Mouse (Mus musculus) c-Kit-positive CD71-negative TER-119-negative erythroid progenitor cells, embryonic 14.5 days (primary cell): ENCODE data around the gene Tmem120b.
"Not testable (repeated sequence)": the region's sequence is repeated elsewhere in the genome, so short reads cannot be mapped to it uniquely, and the experiment has no call there.

Source experiments
- DNase-seq: peaks from one replicate; pipeline ENCODE4 v3.0.0-alpha.2; 2013; ENCODE audit warnings: low read depth

The Tmem120b gene

DNA sequence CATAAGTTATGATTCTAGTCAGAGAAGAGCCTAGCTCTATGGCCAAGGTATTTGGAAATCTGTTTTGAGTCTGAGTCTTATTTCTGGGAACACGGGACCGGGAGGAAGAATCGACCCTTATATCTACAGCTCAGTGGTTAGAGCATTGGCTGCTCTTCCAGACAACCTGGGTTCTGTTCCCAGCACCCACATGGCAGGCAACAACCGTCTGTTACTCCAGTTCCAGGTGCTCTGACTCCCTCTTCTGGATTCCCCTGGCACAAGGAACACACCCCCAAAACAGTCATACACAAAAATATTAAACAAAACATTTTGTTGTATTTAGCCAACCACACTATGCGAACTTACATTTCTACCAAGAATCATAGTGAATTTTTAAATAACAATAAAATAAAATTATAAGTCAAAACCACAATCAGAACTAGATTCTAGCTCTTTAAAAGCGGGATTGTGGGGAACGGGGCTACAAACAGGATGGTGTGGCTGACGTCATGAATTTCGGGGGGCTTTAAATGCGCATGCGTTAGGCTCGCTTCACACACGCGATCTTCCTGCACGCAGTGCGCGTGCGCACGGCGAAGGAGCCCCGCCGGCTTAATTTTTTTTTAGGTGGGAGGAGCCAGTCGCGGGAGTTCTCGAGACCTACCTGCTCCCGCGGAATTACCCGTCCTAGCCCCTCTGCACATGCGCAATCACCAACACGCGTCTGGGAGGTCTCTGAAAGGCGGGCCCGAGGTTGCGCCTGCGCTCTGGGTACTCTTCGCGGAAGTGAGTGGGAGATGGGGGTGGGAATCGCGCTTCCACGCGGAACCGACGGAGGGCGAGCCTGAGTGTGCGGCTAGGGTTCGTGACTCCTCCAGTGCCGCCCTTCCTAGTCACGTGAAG lies 10.6 kb upstream of the Tmem120b start:
- DNase-seq: peak; percentile 100

DNA sequence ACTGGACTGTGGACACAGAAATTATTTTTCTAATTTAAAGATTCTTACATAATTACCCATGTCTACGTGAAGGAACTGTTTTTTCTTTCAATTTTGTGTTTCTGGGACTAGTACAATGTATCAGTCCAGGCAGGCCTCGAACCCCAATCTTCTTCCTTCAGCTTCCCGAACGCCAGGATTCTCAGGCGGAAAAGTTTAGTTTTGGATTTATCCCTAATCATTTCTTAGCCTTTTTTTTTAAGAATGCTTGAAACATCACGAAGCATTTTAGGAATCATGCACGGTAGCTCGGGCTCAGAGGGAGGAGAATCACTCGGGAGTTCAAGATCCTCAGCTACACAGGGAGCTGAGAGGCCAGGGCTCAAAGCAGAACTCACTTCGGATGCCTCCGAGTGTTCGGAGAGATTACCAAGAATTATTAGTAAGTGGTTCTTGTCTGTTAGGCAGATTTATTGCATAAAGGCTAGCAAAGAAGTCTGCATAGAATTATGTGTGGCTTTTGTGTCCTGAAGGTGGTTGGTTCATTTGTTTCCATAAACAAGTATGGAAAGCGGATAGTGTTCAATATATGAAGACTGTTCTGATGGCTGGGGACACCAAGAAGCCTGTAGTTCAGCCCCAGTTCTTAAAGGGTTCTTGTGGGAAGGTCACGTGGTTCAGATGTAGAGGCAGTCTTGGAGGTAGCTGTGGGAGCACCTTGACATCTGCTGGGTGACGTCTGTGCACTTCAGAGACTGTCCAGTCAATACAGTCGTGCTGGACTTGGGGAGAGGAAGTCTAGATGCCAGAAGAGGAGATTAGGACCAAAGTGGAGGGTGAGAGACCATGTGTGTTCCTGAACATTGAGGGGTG lies 9.7 kb upstream of the Tmem120b start:
- DNase-seq: no peak

DNA sequence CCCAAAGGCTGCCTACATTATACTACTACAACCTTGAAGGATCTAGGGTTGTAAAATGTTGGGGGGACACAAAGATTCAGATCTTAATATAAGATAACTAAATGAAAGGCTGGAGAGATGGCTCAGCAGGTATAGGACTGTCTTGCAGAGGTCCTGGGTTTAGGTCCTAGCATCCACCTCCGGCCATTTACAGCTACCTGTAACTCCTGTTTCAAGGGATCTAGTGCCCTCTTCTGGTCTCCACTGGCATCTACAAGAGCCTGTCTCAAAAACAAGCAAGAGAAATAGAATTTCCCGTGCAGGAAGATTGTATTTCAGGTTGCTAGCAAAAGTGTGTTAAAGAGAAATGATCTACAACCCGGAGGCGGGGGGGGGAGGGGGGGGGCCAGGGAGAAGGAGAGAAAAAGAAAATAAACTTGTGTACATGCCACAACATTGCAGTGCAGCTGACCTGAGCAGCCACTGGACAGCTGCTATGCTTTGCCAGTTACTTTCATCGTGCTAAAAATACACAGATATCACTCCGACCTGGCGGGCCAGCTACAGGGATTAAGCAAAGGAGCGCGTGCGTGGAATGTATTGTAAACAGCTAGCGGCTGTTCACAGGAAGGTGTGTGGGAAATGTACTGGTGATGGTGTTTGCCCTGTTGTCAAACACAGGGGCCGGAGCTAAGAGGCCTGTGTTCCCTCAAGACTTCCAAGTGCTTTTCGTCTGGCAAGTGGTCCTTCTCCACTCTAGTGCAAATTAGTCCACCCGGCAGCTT lies 8.3 kb upstream of the Tmem120b start:
- no peak for DNase-seq

DNA sequence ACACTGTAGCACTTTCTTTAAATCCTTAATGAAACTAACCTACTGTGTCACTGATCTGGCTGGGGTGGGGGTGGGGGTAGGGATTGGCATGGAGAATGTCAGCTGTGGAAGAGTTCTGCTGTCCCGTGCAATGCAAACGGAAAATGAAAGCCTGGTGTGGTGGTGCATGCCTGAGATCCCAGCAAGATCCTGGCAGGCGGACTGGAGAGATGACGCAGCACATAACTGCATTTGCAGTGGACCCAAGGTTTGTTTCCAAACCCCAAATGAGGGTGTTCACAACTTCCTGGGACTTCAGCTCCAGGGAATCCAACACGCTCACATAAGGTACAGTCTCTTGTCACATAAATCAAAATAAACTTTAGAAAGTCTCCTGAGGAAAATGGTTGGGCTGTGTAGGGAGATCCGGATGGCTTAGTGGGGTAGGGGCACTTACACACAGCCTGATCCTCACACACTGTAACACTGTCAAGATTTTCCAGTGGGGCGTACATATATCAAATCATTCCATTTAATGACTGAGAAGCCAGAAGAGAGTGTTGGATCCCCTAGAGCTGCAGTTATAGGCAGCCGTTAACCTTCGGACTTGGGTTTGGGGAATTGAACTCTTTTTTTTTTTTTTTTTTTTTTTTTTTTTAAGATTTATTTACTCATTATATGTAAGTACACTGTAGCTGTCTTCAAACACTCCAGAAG lies 7.4 kb upstream of the Tmem120b start:
- no peak for DNase-seq

DNA sequence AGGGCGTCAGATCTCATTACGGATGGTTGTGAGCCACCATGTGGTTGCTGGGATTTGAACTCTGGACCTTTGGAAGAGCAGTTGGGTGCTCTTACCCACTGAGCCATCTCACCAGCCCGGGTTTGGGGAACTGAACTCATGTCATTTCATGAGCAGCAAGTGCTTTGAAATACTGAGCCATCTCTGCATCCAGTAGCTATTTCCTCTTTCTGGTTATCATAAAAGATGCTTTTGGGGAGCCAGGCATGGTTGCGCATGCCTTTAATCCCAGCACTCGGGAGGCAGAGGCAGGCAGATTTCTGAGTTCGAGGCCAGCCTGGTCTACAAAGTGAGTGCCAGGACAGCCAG lies 6.8 kb upstream of the Tmem120b start:
- DNase-seq: not testable (repeated sequence)

DNA sequence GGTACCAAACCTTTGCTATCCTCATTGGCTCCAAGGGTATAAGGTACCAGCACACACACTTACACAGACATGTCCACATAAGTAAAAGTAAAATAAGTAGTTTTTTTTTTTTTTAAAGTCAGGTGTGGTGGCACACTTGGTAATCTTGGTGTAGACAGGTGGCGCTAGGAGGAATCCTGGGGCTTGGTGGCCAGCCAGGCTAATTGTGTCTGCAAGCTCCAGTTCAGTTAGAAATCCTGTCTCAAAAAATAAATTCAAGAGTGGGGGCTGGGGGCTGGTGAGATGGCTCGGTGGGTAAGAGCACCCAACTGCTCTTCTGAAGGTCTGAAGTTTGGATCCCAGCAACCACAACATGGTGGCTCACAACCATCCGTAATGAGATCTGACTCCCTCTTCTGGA lies 5.1 kb upstream of the Tmem120b start:
- no peak for DNase-seq

DNA sequence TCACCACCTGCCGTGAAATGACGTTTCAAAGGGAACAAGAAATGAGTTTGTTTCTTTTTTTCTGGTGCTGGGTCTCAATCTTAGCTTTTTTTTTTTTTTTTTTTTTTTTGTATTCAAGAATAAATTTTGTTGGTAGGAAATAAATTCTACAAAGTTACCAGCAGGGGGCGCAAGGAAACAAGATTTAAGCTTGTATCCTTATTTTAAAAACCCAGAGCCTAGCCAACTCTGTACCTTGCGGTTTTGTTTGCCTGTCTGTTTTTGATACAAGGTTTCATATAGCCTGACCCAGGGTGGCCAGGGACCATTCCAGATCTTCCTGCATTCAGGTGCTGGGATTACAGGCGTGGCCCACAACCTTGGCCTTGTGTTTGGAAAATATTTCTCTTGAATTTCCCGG lies 4.0 kb upstream of the Tmem120b start:
- DNase-seq: peak; percentile 85

DNA sequence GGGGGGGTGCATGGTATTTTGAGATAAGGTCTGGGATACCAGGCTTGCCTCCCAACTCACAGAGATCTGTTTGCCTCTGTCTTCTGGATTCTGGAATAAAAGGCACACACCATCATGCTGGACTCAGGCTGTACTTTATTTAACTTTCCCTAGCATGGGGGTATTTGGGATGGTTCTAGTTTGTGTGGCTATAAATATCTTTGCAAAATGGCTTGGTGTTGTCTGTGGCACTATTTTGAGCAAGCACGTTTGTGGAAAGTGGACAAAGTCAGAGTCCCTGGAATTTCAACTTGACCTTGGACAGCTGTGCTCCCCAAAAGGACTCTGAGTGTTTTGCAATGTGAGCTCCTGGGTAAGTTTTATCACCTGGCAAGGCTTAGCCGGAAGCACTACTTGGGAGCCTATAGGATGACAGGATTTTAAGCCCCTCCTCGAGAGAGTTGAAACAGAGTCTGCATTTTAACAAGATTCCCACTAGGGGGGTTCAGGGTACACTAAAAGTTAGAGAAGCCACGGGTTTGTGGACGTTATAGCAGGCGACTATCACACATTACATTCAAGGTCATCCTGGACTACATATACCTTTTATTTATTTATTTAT lies 720 bp upstream of the Tmem120b start:
- no peak for DNase-seq

DNA sequence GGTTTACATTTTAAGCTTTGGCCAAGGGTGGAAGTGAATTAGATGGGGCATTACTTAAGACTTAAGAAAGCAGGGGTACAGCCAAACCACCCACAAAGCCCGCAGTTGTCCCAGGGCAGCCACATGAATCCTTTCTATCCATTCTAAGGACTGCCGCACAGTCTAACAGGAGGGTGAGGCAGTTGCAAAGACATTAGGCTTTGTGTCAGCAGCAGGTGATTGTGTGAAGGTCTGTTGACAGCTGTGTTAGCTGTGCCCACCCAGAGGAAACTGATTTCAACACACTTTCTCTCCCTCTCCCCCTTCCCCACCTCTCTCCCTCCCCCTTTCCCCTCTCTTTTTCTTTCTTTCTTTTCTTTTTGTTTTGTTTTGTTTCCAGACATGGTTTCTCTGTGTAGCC lies 499 bp downstream of the Tmem120b start:
- no peak for DNase-seq

DNA sequence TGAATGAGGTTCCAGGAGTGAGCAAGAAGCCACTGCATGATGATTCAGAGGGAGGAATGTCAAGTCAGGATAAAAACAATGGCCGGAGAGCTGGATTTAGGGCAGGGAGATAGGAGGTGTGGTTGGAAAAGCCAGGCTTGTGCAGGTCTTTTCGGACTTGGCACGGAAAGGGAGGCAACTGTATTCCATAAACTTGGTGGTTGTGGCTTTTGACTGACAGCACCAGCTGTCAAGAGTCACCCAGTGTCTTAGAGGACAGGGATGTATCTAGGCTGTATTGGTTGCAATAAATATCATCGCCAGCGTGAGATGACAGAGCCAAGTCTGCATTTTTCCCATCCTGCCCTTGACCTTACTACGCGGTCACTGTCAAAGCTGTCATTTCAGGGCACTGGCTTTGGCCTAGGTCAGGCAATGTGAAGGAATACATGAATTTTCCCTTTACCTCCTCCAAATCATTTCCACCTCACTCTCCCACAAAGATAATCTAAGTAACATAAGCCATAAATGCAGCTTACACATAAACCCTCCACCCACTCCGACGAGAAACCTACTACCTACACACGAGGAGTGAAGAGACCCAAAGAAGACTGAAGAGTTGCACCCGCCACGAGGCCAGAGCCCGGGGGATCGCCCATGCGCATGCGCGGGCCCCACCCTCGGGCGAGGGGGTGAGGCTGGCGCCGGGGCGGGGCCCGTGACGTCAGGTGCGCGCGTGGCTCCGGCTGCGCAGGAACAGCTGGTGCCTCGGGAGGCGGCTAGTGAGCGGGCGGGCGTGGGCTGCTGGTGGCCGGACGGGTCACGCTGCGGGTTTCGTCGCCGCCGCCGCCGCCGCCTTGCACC lies 7.6 kb downstream of the Tmem120b start:
- DNase-seq: peak; percentile 72

DNA sequence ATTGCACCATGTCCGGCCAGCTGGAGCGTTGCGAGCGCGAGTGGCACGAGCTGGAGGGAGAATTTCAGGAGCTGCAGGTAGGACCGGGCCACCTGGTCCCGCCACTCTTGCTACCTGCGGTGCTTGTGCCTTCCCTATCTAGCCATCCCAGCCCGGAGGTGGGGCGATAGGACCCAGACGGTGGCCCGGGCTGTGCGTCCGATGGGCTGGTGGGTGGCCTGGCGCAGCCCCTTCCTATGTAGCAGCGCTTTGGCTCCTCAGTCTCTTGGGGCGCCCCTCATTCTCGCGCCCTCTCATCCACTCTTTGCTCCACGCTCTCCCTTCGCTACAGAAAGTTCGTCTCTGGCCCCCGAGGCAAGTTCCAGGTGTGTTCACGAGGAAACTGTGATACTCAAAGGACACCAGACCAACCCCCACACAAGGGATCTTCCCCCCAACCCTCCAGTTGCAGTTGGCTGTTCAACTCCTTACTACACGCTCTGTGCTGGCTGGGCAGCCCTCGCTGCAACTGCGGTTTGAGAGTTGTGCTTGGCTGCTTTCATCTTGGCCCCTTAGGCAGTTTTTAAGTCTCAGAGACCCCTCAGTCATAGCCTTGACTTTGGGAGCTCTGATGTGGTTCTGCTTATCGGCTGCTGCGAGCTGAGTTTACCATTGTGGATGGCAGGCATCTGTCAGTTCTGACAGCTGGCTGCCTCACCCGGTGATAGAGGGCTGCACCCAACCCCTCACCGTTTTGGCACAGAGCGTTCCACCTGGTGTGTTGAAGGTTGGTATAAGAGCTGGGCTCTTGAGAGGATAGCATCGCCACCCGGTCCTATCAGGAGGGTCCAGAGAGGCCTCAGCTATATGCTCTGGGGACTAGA lies 8.4 kb downstream of the Tmem120b start:
- DNase-seq: no peak

DNA sequence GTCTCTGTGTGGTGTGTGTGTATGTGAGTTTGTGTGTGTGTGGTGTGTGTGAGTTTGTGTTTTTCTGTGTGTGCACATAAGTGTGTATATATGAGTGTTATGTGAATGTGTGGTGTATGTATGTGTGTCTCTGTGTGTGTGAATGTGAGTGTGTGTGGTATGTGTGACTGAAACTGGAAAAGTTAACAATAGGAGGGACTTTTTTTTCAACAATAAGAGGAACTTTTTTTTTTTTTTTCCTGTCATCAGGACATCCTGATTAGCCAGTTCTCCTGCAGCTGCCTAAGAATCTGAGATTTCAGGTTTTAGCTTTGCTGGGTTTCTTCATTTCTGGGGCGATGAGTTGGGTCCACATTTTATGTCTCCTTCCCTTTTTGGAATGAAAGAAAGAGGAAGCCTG lies 11.4 kb downstream of the Tmem120b start:
- DNase-seq: no peak

DNA sequence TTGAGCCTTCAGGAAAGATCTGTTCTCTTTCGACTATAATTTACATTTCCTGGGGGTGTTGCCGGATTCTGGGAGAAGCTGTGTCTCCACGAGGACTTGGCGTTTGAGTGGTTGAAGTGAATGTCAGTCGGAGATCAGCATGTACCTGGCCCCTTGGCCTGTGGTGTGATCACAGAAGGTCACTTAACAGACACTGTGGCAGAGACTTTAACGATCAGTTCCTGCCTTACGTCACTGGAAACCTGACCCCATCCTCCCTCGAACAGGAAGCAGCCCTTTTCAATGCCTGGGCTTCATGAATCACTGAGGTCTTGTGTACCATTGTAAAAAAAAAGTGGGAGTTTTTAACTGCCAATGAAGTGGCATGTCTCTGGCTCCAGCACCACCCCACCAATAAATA lies 11.8 kb downstream of the Tmem120b start:
- DNase-seq: no peak

DNA sequence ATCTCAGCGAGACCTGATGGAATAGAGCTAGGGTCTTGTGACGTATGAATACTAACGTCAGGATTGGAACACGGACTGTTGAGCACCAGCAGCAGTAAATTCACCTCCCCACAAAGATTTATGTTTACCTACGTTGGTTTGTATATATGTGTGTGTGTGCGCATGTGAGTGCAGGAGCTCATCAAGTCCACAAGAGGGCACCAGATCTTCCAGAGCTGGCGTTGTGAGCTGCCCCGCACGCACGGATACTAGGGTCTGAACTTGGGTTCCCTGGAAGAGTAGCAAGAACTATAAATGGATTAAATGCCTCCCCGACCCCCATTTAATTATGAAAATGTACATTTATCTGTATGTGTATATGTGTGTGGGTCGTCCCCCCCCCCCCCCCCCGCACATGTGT lies 12.3 kb downstream of the Tmem120b start:
- DNase-seq: no peak

DNA sequence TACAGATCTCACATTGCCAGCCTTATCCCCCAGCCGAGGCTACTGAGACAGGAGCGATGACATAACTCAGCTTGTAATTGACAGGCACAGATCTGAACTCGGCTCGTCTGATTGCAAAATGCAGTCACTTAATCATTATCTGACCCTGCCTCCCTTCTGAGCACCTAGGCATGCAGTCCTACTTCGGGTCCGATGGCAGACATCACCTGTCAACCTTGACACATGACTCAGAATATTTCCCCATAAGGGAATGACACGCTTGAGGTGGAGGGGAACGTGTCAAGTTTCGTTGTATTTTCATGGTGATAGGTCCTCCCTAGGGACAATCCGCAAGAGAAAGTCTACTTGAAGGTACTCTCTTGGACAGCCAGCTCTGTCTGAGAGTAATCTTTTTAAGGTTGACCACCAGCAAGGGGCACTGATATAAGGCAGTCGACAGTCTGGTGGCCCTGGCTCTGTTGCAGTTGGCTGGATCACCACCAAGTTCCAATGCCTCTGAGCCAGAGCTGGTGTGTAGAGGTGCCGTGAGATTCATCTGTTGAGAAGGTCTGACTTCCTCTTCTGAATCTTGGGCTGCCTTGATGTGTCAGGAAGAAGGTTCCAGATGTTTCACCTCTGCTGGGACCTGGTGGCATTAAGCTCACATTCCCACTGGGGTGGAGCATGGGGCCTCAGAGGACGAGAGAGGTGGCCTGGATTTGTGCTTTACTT lies 15.3 kb downstream of the Tmem120b start:
- no peak for DNase-seq

DNA sequence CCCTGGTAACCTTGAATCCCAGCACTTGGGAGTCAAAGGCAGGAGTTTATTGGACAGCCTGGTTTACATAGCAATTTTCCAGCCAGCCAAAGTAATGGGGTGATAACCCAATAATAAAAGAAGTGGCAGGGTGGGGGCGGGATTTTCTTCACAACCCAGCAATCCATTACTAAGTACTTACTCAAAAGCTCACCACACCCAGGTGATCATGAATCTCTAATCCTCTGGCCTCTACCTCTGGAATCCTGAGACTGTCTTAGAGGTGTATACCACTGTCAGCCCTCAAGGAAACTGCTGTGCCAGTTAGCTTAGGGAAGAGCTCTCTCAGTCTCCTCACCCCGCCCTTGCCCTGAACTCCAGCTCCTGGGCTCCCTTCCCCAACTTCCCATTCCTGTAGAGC lies 18.3 kb downstream of the Tmem120b start:
- DNase-seq: no peak

DNA sequence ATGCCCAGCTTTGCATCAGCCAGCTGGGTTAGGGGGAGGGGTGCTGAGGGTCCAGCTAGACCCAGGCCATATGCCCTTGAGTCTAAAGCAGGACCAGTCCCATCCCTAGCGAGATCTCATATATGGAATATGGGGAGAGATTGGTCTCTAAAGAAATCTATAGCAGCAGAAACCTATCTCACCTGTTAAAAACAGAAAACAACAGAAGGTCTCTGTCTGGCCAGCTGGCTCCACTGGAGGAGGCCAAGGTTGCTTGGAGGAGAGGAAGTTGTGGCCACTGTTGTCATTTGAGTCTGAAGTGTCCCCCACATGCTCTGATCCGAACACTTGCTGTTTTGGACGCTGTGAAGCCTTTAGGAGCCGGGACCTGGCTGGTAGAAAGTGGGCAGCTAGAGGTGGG lies 20.6 kb downstream of the Tmem120b start:
- DNase-seq: no peak

DNA sequence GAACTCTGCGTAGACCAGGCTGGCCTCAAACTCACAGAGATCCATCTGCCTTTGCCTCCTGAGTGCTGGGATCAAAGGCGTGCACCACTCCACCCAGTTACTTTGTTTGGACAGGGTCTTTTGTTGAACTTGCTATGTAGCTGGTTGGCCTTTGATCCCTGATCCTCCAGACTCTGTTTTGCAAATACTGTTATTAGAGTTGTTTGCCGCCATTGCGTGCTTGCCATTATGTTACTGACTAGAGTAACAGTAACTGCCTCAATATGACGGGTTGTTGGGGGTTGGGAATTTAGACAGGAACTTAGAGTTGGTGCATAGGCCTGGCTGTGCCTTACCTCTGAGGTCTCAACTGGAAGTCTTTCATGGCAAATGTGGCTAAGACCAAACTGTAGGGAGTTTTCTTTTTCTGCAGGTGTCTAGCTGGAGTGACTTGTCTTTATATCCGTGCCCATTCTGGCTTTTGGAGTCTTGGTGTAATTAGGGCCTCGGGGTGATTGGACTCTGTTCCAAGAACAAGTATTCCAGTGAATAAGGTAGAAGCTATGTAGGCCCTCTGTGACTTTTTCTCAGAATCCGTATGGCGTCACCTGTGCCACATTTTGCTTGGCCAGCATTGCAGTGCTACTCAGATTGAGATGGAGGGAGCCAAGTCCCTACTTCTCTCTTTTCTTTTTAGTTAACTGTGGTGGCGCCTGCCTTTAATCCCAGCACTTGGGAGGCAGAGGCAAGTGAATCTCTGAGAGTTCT lies 22.5 kb downstream of the Tmem120b start:
- no peak for DNase-seq
